Mouse (Mus musculus) brain, embryonic 14.5 days (tissue): ENCODE data around the gene Lsm6.

Source experiments
- CTCF ChIP-seq: fragments of 200-500 bp; IDR thresholded peaks from 2 replicates; pipeline ENCODE4 v1.5.1; 2012; ENCODE audit warnings: inconsistent platforms, mild to moderate bottlenecking, moderate library complexity, borderline replicate concordance; ENCODE audit not compliant: insufficient read depth, insufficient read length; ENCODE audit errors: extremely low read depth
- POLR2A ChIP-seq: fragments of 200-500 bp; IDR thresholded peaks from 2 replicates; pipeline ENCODE4 v1.6.1; 2012; ENCODE audit warnings: mild to moderate bottlenecking, inconsistent platforms, borderline replicate concordance; ENCODE audit not compliant: poor library complexity, insufficient read depth, insufficient read length, severe bottlenecking; ENCODE audit errors: extremely low read depth

DNA sequence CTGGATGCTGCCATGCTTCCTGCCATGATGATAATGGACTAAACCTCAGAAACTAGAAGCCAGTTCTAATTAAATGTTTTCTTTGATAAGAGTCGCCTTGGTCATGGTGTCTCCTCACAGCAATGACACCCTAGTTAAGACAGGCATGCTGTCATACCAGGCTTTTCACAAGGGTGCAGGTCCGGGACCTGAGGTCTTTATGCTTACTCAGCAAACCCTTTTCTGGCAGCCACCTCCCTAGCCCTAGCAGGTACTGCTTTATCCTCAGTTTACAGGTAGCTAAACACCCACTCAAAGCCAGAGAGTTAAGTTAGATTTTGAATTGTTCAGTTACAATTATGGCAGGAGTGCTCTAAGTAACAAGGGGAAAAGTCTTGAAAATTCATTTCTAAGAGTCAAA lies 6.2 kb downstream of the Lsm6 start:
- no peak for TF ChIP-seq CTCF
- TF ChIP-seq POLR2A: no peak
